Mouse (Mus musculus): ENCODE results near the gene Abcb9.

DNA sequence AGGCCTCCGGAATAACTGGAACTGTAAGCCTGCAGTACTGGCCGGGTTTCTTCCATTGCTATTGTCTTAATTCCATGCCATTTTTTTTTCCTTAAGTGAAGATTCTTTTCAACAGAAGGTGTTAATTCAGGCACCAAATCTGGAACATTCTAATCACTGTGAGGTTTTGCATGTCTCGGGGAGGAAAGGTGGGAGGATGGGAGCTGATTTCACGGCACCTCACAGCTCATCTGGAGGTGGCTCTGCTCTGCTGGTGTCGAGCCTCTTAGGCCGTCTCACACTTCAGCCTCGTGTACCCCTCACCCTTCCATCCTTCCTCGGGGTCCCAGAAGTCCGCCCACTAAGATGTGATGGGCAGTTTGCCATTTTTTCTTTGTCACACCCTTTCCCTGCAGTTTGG, 54.5 kb downstream of the Abcb9 start:
- TF ChIP-seq POLR2A (IDR thresholded peaks at IDR 0.05; ENCODE audit: low read depth, low read length) (no peak), CTCF (IDR thresholded peaks at IDR 0.05; ENCODE audit: borderline replicate concordance, insufficient read depth, low read length) (no peak)
